Mouse (Mus musculus) embryonic facial prominence, embryonic 15.5 days (tissue): ENCODE measurements around the gene Psg21. TPM values are rescaled to one million over a fixed set of nuclear protein-coding genes. Genes with fewer than 3 reads are reported as not detected.
"Not testable (repeated sequence)": the region's sequence is repeated elsewhere in the genome, so short reads cannot be mapped to it uniquely, and the experiment has no call there.

Source experiments
- ATAC-seq: fragments of 200-750 bp; cut with Nextera tagmentation; 2 replicates; pipeline ENCODE4 v1.8.0; 2017; ENCODE audit warnings: low read depth, moderate TSS enrichment; ENCODE audit not compliant: insufficient number of reproducible peaks, low FRiP score, low TSS enrichment
- H3K27ac ChIP-seq: fragments of 300-500 bp; sonication (generic); replicated peaks from 2 replicates; pipeline ENCODE4 v1.5.1; 2015; ENCODE audit warnings: mild to moderate bottlenecking, inconsistent platforms
- H3K27me3 ChIP-seq: fragments of 300-500 bp; sonication (generic); 2 replicates; pipeline ENCODE4 v1.6.1; 2015; ENCODE audit warnings: inconsistent platforms
- H3K36me3 ChIP-seq: fragments of 300-500 bp; sonication (generic); 2 replicates; pipeline ENCODE4 v1.6.1; 2015; ENCODE audit warnings: mild to moderate bottlenecking, inconsistent platforms
- H3K4me1 ChIP-seq: fragments of 300-500 bp; sonication (generic); 2 replicates; pipeline ENCODE4 v1.6.1; 2015; ENCODE audit warnings: inconsistent platforms
- H3K4me2 ChIP-seq: fragments of 300-500 bp; sonication (generic); replicated peaks from 2 replicates; pipeline ENCODE4 v1.6.1; 2015; ENCODE audit warnings: mild to moderate bottlenecking, inconsistent platforms
- H3K4me3 ChIP-seq: fragments of 300-500 bp; sonication (generic); replicated peaks from 2 replicates; pipeline ENCODE4 v1.5.1; 2015; ENCODE audit warnings: mild to moderate bottlenecking, inconsistent platforms
- H3K9ac ChIP-seq: fragments of 300-500 bp; sonication (generic); 2 replicates; pipeline ENCODE4 v1.6.1; 2015; ENCODE audit warnings: inconsistent platforms
- H3K9me3 ChIP-seq: fragments of 300-500 bp; sonication (generic); replicated peaks from 2 replicates; pipeline ENCODE4 v1.6.1; 2016; ENCODE audit warnings: inconsistent platforms
- WGBS: fragments of 180-500 bp; shearing (Covaris S2); methylation state at CpG from one replicate; pipeline ENCODE4 v1.1.7; 2015; 5-methylcytosine and 5-hydroxymethylcytosine counted together
- polyA plus RNA-seq: library from polyadenylated mRNA; unstranded; fragments of >200 nt; fragmentation: Nextera tagmentation; extraction: Ambion mirVana; gene quantifications from 2 replicates; pipeline ENCODE4 v1.2.1, GENCODE M21; 2015

Gene Psg21
- polyA plus RNA-seq, result not detected in 2 replicates

DNA sequence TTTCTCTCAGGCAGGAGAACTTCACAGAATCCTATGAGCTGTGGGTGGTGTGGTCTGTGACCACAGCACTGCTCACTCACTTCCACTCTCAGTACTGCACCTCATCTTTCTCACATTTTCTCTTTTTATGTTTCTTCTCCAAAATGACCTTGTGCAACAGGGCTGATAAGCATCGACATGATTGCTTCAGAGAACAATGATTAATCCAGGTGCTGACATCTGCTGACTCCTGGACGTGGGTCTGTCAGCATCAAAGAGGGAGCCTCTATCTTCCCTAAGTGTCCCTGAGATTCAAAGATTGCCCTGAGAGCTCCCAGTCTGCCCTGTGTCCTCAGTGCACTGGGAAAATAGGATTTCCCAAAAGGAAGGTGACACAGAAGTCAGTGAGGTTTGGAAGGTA lies at the start of gene Psg21:
Gene Psg21 (minus strand): TSS at position 101 of the 400 bp plus-strand sequence.
- H3K4me1 ChIP-seq, ATAC-seq, H3K36me3 ChIP-seq, H3K9ac ChIP-seq, H3K4me2 ChIP-seq, H3K4me3 ChIP-seq, H3K27ac ChIP-seq, H3K27me3 ChIP-seq, H3K9me3 ChIP-seq: not testable (repeated sequence)
- WGBS, result 45% methylated on average over 2 of the region's 2 CpGs

DNA sequence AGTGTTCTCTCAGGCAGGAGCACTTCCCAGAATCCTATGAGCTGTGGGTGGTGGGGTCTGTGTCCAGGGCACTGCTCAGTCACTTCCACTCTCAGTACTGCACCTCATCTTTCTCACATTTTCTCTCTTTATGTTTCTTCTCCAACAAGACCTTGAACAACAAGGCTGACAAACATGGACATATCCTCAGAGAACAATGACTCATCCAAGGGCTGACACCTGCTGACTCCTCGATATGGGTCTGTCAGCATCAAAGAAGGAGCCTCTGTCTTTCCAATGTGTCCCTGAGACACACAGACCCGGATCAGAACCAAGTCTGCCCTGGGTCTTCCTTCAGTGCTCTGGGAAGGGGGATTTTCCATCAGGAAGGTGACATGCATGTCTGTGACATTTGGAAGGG lies 29.6 kb upstream of the Psg21 start, which contains the start of gene Psg20:
Gene Psg20 (minus strand): TSS at position 101 of the 400 bp plus-strand sequence.
- no peak within 1 kb of the TSS for H3K4me2 ChIP-seq
- H3K36me3 ChIP-seq, result no peaks in the 10 kb centered on the region
- H3K4me3 ChIP-seq, result no peak within 1 kb of the TSS
- ATAC-seq, result no peak
- no peak within 1 kb of the TSS for H3K9ac ChIP-seq
- no peak within 1 kb of the TSS for H3K27ac ChIP-seq
- no peaks in the 10 kb centered on the region for H3K27me3 ChIP-seq
- no peaks in the 10 kb centered on the region for H3K4me1 ChIP-seq
- no peaks in the 10 kb centered on the region for H3K9me3 ChIP-seq
- WGBS, result 62% methylated on average over 2 of the region's 2 CpGs

DNA sequence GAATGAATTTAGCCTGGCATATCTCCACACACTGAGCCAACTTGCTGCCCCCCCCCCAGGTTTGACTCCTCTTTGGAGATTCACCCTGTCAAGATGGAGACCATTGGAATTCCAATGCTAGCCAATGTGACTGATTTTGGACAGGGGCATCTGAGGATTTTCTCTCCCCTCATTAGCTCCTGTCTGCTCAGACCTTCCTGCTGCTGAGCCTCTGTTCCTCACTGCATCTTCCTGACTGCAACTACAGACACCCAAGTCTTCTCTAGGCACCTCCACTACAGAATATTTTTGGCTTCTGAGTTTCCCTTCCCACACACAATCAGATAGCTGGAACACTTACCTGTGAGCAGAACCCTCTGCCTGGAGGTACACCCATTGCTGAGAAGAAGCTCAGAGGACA lies 29.1 kb upstream of the Psg21 start:
- Histone ChIP-seq H3K27me3 (no peaks in the 10 kb centered on the region), H3K36me3 (no peaks in the 10 kb centered on the region), H3K9ac (no peak overlapping the region), H3K4me3 (no peak overlapping the region), H3K9me3 (no peaks in the 10 kb centered on the region), H3K4me2 (no peak overlapping the region), H3K27ac (no peak overlapping the region), H3K4me1 (no peaks in the 10 kb centered on the region)
- no peak for ATAC-seq

DNA sequence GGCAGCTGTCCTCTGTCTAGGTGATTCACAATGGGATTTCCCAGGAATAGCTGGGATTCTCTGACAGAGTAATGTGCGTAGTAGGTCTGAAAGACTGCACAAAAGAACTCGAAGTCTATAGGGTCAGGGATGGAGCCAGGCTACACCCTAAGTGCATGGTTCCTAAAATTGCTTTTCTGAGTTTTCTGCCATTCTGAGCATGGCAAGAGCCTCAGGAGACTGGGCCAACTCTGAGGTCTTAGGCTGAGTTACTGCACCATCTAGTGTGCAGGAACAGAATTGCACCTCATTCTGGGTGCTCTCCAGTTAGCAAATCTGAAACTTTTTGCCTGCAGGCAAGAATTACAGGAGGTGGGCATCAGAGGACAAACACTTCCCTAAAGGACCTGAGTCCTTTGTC lies 23.2 kb upstream of the Psg21 start:
- Histone ChIP-seq H3K27me3 (no peaks in the 10 kb centered on the region), H3K36me3 (no peaks in the 10 kb centered on the region), H3K9me3 (no peaks in the 10 kb centered on the region), H3K27ac (no peak overlapping the region), H3K4me2 (no peak overlapping the region), H3K4me1 (no peaks in the 10 kb centered on the region), H3K9ac (no peak overlapping the region), H3K4me3 (no peak overlapping the region)
- WGBS, result 51% methylated on average over 2 of the region's 2 CpGs
- no peak for ATAC-seq

DNA sequence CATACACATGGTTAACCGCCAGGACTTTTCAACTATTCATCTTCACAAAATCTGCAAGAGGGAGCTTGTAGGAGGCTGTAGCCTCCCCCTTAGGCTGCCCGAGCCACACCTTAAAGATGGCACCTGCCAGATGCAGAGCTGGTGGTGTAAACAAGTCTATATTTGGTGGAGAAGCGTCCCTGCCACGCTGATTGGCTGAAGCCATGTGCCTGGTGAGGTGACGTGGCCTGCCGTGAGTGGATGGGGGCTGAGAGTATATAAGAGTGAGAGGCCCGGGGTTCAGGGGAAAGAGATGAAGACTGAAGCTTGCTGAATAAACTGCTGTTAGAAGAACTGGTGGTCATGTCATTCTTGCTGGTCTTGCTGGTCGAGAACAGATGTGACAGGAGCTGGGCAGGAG lies 29.6 kb downstream of the Psg21 start:
- WGBS, result 77% methylated on average over 8 of the region's 8 CpGs
- H3K36me3 ChIP-seq, ATAC-seq, H3K9ac ChIP-seq, H3K9me3 ChIP-seq, H3K4me2 ChIP-seq, H3K4me1 ChIP-seq, H3K27ac ChIP-seq, H3K4me3 ChIP-seq, H3K27me3 ChIP-seq: not testable (repeated sequence)

DNA sequence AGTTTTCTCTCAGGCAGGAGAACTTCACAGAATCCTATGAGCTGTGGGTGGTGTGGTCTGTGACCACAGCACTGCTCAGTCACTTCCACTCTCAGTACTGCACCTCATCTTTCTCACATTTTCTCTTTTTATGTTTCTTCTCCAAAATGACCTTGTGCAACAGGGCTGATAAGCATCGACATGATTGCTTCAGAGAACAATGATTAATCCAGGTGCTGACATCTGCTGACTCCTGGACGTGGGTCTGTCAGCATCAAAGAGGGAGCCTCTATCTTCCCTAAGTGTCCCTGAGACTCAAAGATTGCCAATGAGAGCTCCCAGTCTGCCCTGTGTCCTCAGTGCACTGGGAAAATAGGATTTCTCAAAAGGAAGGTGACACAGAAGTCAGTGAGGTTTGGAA lies 40.1 kb downstream of the Psg21 start, which contains the start of gene Psg23:
Gene Psg23 (minus strand): TSS at position 101 of the 400 bp plus-strand sequence.
- WGBS, result 55% methylated on average over 2 of the region's 2 CpGs
- not testable (repeated sequence) for ATAC-seq, H3K36me3 ChIP-seq, H3K4me3 ChIP-seq, H3K27ac ChIP-seq, H3K9me3 ChIP-seq, H3K4me1 ChIP-seq, H3K9ac ChIP-seq, H3K4me2 ChIP-seq, H3K27me3 ChIP-seq

Other genes starting within 250 kb of the Psg21 start
- not detected in 2 replicates for gene Psg28, start 224.7 kb downstream of the Psg21 start, polyA plus RNA-seq
- not detected in 2 replicates for gene Psg26, start 172.5 kb downstream of the Psg21 start, polyA plus RNA-seq
- not detected in 2 replicates for gene Psg25, start 124.5 kb downstream of the Psg21 start, polyA plus RNA-seq
- not detected in 2 replicates for gene Psg27, start 89.4 kb downstream of the Psg21 start, polyA plus RNA-seq
- gene Psg23, start 40.2 kb downstream of the Psg21 start, polyA plus RNA-seq, result not detected in 2 replicates
- gene Psg20, start 29.5 kb upstream of the Psg21 start, polyA plus RNA-seq, result 0.11 TPM in 1 of 2 replicates, not detected in the other
- not detected in 2 replicates for gene Psg22, start 61.4 kb upstream of the Psg21 start, polyA plus RNA-seq
- not detected in 2 replicates for gene Psg19, start 141.8 kb upstream of the Psg21 start, polyA plus RNA-seq
- not detected in 2 replicates for gene Psg17, start 164.9 kb upstream of the Psg21 start, polyA plus RNA-seq
- 1.0 and 1.1 TPM in 2 replicates for gene Mill2, start 183.2 kb upstream of the Psg21 start, polyA plus RNA-seq
- gene Pglyrp1, start 214.6 kb upstream of the Psg21 start, polyA plus RNA-seq, result 9.7 and 16.3 TPM in 2 replicates